Mouse (Mus musculus) embryonic facial prominence, embryonic 11.5 days (tissue): ENCODE measurements around the gene Gtf2a1. TPM values are rescaled to one million over a fixed set of nuclear protein-coding genes. Genes with fewer than 3 reads are reported as not detected.

ENCODE experiments used
- ATAC-seq: fragments of 200-750 bp; cut with Nextera tagmentation; replicated peaks from 2 replicates; pipeline ENCODE4 v1.8.0; 2017; ENCODE audit warnings: low read depth; ENCODE audit not compliant: insufficient number of reproducible peaks, low FRiP score, low TSS enrichment
- DNase-seq: peaks from one replicate; pipeline ENCODE4 v3.0.0-alpha.2; 2015; ENCODE audit warnings: low spot score
- H3K27ac ChIP-seq: fragments of 300-500 bp; sonication (generic); replicated peaks from 2 replicates; pipeline ENCODE4 v1.5.1; 2014; ENCODE audit warnings: mild to moderate bottlenecking, low read depth, low read length, control low read depth
- H3K27me3 ChIP-seq: fragments of 300-500 bp; sonication (generic); 2 replicates; pipeline ENCODE4 v1.6.1; 2014; ENCODE audit warnings: mild to moderate bottlenecking, low read length, moderate library complexity, mixed read lengths; ENCODE audit not compliant: control insufficient read depth, insufficient read depth
- H3K36me3 ChIP-seq: fragments of 300-500 bp; sonication (generic); replicated peaks from 2 replicates; pipeline ENCODE4 v1.6.1; 2014; ENCODE audit warnings: low read depth, mild to moderate bottlenecking, low read length, moderate library complexity, mixed read lengths; ENCODE audit not compliant: control insufficient read depth, insufficient read depth
- H3K4me1 ChIP-seq: fragments of 300-500 bp; sonication (generic); 2 replicates; pipeline ENCODE4 v1.6.1; 2014; ENCODE audit warnings: low read length, mixed read lengths; ENCODE audit not compliant: control insufficient read depth, insufficient read depth
- H3K4me2 ChIP-seq: fragments of 300-500 bp; sonication (generic); 2 replicates; pipeline ENCODE4 v1.6.1; 2014; ENCODE audit warnings: low read depth, mild to moderate bottlenecking, control low read depth, low read length, moderate library complexity
- H3K4me3 ChIP-seq: fragments of 300-500 bp; sonication (generic); 2 replicates; pipeline ENCODE4 v1.5.1; 2014; ENCODE audit warnings: low read depth, low read length, control low read depth
- H3K9ac ChIP-seq: fragments of 300-500 bp; sonication (generic); replicated peaks from 2 replicates; pipeline ENCODE4 v1.6.1; 2014; ENCODE audit warnings: mild to moderate bottlenecking, control low read depth, low read length
- H3K9me3 ChIP-seq: fragments of 300-500 bp; sonication (generic); replicated peaks from 2 replicates; pipeline ENCODE4 v1.6.1; 2016; ENCODE audit warnings: mild to moderate bottlenecking, low read length, inconsistent platforms, mixed read lengths; ENCODE audit not compliant: control insufficient read depth
- WGBS: fragments of 180-500 bp; shearing (Covaris S2); extraction: QIAGEN DNeasy Blood & Tissue Kit; methylation state at CpG from one replicate; pipeline ENCODE4 v1.1.7; 2014; 5-methylcytosine and 5-hydroxymethylcytosine counted together
- polyA plus RNA-seq: library from polyadenylated mRNA; unstranded; fragments of >200 nt; fragmentation: Nextera tagmentation; extraction: Ambion mirVana; gene quantifications from 2 replicates; pipeline ENCODE4 v1.2.1, GENCODE M21; 2014

Gene Gtf2a1
- polyA plus RNA-seq, 1 experiment from 2014 or later, result 48.5 TPM

GRCm38 (mm10) chr12:91604600-91604999 is 14.3 kb upstream of the Gtf2a1 start:
- Histone ChIP-seq H3K27ac (no peak overlapping the region), H3K27me3 (no peaks in the 10 kb centered on the region)
- peak; percentile 53 for DNase-seq

GRCm38 (mm10) chr12:91592128-91592527 is 1.8 kb upstream of the Gtf2a1 start:
- Histone ChIP-seq H3K9ac (no peak overlapping the region), H3K27me3 (no peaks in the 10 kb centered on the region), H3K9me3 (no peaks in the 10 kb centered on the region), H3K4me2 (no peak overlapping the region), H3K4me3 (no peak overlapping the region), H3K27ac (no peak overlapping the region), H3K4me1 (no peaks in the 10 kb centered on the region; the same call in 1 of the 2 replicates), H3K36me3 (no peaks in the 10 kb centered on the region)
- DNase-seq (no peak), ATAC-seq (no peak)
- WGBS, result 99% methylated on average over 3 of the region's 3 CpGs

More at GRCm38 (mm10) chr12:91604600-91604999, 14.3 kb upstream of the Gtf2a1 start:
- no peaks in the 10 kb centered on the region for H3K4me1 ChIP-seq
- no peak for ATAC-seq
- H3K36me3 ChIP-seq, result no peaks in the 10 kb centered on the region
- H3K9ac ChIP-seq, result no peak overlapping the region
- no peak overlapping the region for H3K4me2 ChIP-seq
- 42% methylated on average over 6 of the region's 6 CpGs for WGBS
- H3K9me3 ChIP-seq, result no peaks in the 10 kb centered on the region
- no peak overlapping the region for H3K4me3 ChIP-seq

GRCm38 (mm10) chr12:91591191-91591590 is 904 bp upstream of the Gtf2a1 start:
- DNase-seq, result no peak
- H3K4me3 ChIP-seq, result no peak overlapping the region; the same call in 1 of the 2 replicates
- H3K4me2 ChIP-seq, result peak overlapping the region; percentile 61
- 82% methylated on average over 1 of the region's 1 CpGs for WGBS
- H3K9ac ChIP-seq, result peak overlapping the region; percentile 80
- H3K9me3 ChIP-seq, result no peaks in the 10 kb centered on the region
- H3K27me3 ChIP-seq, result no peaks in the 10 kb centered on the region
- ATAC-seq, result no peak
- H3K27ac ChIP-seq, result peak overlapping the region; percentile 91; the same call in 1 of the 2 replicates
- H3K36me3 ChIP-seq, result no peaks in the 10 kb centered on the region
- no peaks in the 10 kb centered on the region; the same call in 1 of the 2 replicates for H3K4me1 ChIP-seq

DNA sequence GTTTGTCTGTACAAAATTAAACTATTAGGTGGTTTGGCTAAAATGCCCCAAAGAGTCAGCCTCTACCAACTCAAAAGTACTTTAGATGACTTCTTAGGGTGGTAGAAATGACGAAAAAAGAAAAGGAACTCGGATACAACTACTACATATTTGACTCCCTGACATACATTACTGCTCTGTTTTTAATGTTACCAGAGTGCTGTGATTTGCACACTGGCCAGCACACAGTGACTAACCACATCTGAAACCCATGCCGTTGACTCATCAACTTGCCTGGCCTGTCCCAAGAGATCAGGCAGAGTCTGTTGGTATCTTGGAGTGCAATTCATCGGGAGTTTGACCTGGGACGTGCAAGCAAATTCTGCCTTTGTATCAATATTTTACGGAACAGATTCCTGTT is 429 bp upstream of the Gtf2a1 start:
- no peaks in the 10 kb centered on the region; the same call in 1 of the 2 replicates for H3K4me1 ChIP-seq
- H3K4me2 ChIP-seq, result peak overlapping the region; percentile 61
- peak overlapping the region; percentile 91 for H3K27ac ChIP-seq
- peak overlapping the region; percentile 80 for H3K9ac ChIP-seq
- H3K4me3 ChIP-seq, result peak overlapping the region; percentile 96
- H3K9me3 ChIP-seq, result no peaks in the 10 kb centered on the region
- peaks cover 3% of the 10 kb centered on the region for H3K36me3 ChIP-seq
- no peak for ATAC-seq
- no peaks in the 10 kb centered on the region for H3K27me3 ChIP-seq
- peak; percentile 27 for DNase-seq
- 32% methylated on average over 6 of the region's 6 CpGs for WGBS

DNA sequence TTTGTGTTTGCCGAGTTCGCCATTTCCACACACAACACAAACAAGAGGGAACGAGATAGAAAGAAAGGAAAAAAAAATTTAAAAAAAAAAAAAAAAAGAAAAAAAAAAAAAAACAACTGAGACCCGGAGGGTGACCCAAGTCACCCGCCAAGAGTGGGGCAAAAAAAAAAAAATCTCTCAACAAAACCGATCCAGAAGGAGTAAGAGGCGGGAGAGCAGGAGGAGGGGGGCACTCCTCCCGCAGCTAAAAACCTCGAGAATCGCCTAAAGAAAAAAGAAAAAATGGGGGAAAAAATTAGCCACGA is 793 bp downstream of the Gtf2a1 start:
- no peak overlapping the region; the same call in 1 of the 2 replicates for H3K4me2 ChIP-seq
- H3K4me3 ChIP-seq, result peak overlapping the region; percentile 96
- ATAC-seq, result no peak
- H3K9me3 ChIP-seq, result no peaks in the 10 kb centered on the region
- H3K27me3 ChIP-seq, result no peaks in the 10 kb centered on the region
- H3K4me1 ChIP-seq, result no peaks in the 10 kb centered on the region; the same call in 1 of the 2 replicates
- 0% methylated on average over 11 of the region's 11 CpGs for WGBS
- peaks cover 5% of the 10 kb centered on the region for H3K36me3 ChIP-seq
- H3K9ac ChIP-seq, result peak overlapping the region; percentile 100
- H3K27ac ChIP-seq, result peak overlapping the region; percentile 100
- DNase-seq, result no peak

- peak overlapping the region; percentile 96 for H3K4me3 ChIP-seq
- ATAC-seq (no peak), DNase-seq (peak; percentile 61)
- no peaks in the 10 kb centered on the region for H3K9me3 ChIP-seq
- H3K36me3 ChIP-seq, result peaks cover 5% of the 10 kb centered on the region
- whole genome bisulfite sequencing, result under 1% methylated on average over 72 of the region's 83 CpGs
- peak overlapping the region; percentile 25 for H3K4me2 ChIP-seq
- H3K27ac ChIP-seq, result peak overlapping the region; percentile 100
- H3K4me1 ChIP-seq, result no peaks in the 10 kb centered on the region; the same call in 1 of the 2 replicates
- no peaks in the 10 kb centered on the region for H3K27me3 ChIP-seq
- peak overlapping the region; percentile 100 for H3K9ac ChIP-seq
Measured at GRCm38 (mm10) chr12:91588670-91589541, 1.4 kb downstream of the Gtf2a1 start.

DNA sequence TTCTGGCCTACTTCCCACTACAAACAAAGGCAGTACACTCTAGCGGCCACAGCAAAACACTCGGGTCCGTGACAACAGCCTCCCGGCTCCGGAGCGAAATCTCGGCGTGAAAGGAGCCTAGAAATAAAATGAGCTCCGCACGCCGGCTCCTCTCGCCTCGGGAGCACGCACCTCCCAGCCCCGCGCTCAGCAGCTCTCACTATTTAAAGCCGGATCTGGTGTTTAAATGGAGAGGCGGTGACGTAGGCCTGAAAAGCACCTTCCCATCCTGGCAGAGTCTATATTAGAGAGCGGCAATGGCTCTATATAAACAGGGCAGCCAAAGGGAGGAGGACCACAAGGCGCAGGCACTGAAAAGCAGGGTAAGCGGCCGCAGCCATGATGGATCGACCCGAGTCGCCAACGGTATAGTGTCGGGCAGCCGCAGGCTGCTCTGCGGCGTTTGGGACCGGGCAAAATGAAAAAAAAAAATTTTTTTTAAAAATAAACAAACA is 2.1 kb downstream of the Gtf2a1 start:
- Histone ChIP-seq H3K4me3 (peak overlapping the region; percentile 96), H3K36me3 (peaks cover 5% of the 10 kb centered on the region), H3K9me3 (no peaks in the 10 kb centered on the region), H3K4me2 (peak overlapping the region; percentile 41), H3K27me3 (no peaks in the 10 kb centered on the region), H3K4me1 (no peaks in the 10 kb centered on the region; the same call in 1 of the 2 replicates), H3K27ac (peak overlapping the region; percentile 100; the same call in 1 of the 2 replicates), H3K9ac (peak overlapping the region; percentile 100)
- WGBS, result under 1% methylated on average over 32 of the region's 32 CpGs
- DNase-seq (peak; percentile 96), ATAC-seq (peak; percentile 91)
